Mouse (Mus musculus) gonadal fat pad, adult 2 months (tissue): Measurements from ENCODE around the gene a. TPM values are rescaled to one million over a fixed set of nuclear protein-coding genes. Genes with fewer than 3 reads are reported as not detected.
"Not testable (repeated sequence)": the region's sequence is repeated elsewhere in the genome, so short reads cannot be mapped to it uniquely, and the experiment has no call there.

Source experiments
- DNase-seq: peaks from one replicate; pipeline ENCODE4 v3.0.0-alpha.2; 2012; ENCODE audit warnings: low read depth
- polyA plus RNA-seq: library from polyadenylated mRNA; depleted of rRNA; stranded (reverse); fragments of >200 nt; gene quantifications from 2 replicates; pipeline ENCODE4 v1.2.3, GENCODE M21; 2012

The a gene
- polyA plus RNA-seq, 1 experiment, result 0.39 TPM

GRCm38 (mm10) chr2:154986609-154987008, 195.4 kb downstream of the a start:
- DNase-seq, result no peak

- DNase-seq, result no peak
Observed at GRCm38 (mm10) chr2:154991411-154991810, 200.2 kb downstream of the a start.

GRCm38 (mm10) chr2:154992083-154992482, 200.9 kb downstream of the a start:
- no peak for DNase-seq

GRCm38 (mm10) chr2:155005491-155005890, 214.3 kb downstream of the a start:
- no peak for DNase-seq

GRCm38 (mm10) chr2:155011086-155011656, 220.0 kb downstream of the a start:
- no peak for DNase-seq

GRCm38 (mm10) chr2:155012991-155013390, 221.8 kb downstream of the a start:
- no peak for DNase-seq

- not testable (repeated sequence) for DNase-seq
Observed at GRCm38 (mm10) chr2:155016751-155017150, 225.5 kb downstream of the a start.

- DNase-seq, result not testable (repeated sequence)
Observed at GRCm38 (mm10) chr2:155018251-155018755, 227.1 kb downstream of the a start, which contains the start of gene Gm14226. TSS of gene Gm14226 (plus strand) at chr2:155018266.

- DNase-seq, result no peak
Observed at GRCm38 (mm10) chr2:155018762-155019641, 227.8 kb downstream of the a start.

GRCm38 (mm10) chr2:155019673-155020072, 228.5 kb downstream of the a start:
- peak; percentile 59 for DNase-seq

GRCm38 (mm10) chr2:155020247-155020826, 229.1 kb downstream of the a start:
- DNase-seq, result not testable (repeated sequence)

GRCm38 (mm10) chr2:155030831-155031230, 239.6 kb downstream of the a start:
- no peak for DNase-seq

- DNase-seq, result no peak
Observed at GRCm38 (mm10) chr2:155032938-155033710, 241.9 kb downstream of the a start.

- no peak for DNase-seq
Observed at GRCm38 (mm10) chr2:155039956-155040355, 248.8 kb downstream of the a start.

GRCm38 (mm10) chr2:155044542-155044941, 253.3 kb downstream of the a start:
- DNase-seq, result no peak

- no peak for DNase-seq
Observed at GRCm38 (mm10) chr2:155045075-155045474, 253.9 kb downstream of the a start.

GRCm38 (mm10) chr2:155046803-155047202, 255.6 kb downstream of the a start:
- no peak for DNase-seq

GRCm38 (mm10) chr2:155047452-155048178, 256.4 kb downstream of the a start:
- DNase-seq, result no peak

- DNase-seq, result no peak
Observed at GRCm38 (mm10) chr2:155050108-155050503, 258.9 kb downstream of the a start.

GRCm38 (mm10) chr2:155050504-155051236, 259.5 kb downstream of the a start:
- DNase-seq, result no peak
